Mouse (Mus musculus) liver, postnatal 0 days (tissue): ENCODE results near the gene Nsun2.

ENCODE experiments used
- CTCF ChIP-seq: sonication (generic); IDR thresholded peaks from 2 replicates; pipeline ENCODE4 v1.5.1; 2016; ENCODE audit warnings: antibody characterized with exemption, low read depth
- EP300 ChIP-seq: IDR thresholded peaks from 2 replicates; pipeline ENCODE4 v1.6.1; 2016; ENCODE audit warnings: antibody characterized with exemption, low read depth, mild to moderate bottlenecking

DNA sequence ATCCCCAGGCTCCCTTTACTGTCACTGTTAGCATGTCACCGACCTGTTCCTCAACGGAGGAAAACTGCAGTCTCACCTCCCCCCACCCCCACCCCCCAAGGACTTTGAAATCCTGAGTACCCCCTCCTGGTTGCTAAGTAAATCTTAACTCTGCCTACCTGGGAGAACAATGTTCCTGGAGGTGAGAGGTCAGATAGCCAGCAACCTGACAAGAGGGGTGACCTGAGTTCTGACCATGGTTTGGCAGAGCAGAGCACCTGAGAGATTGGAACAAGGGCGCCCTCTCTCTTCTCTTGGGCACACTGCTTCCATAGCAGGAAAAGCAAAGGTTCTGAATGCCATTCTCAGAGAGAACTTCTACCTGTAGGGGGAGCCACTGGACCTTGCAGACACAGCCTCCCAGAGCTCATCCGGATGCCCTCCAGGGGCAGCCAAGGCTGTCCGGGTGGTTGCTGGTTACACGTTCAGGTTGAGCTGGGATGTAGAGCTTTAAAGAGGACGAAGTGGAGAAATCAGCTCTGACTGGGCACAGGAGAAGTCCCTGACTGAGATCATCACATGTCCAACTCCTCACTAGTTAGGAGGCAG is 40.6 kb upstream of the Nsun2 start:
- TF ChIP-seq CTCF (peak; percentile 82), EP300 (no peak)
